Mouse (Mus musculus) urinary bladder, postnatal 10 days (tissue): ENCODE measurements around the gene Got2.
"Not testable (repeated sequence)": the region's sequence is repeated elsewhere in the genome, so short reads cannot be mapped to it uniquely, and the experiment has no call there.

Experiments
- DNase-seq: peaks from one replicate; pipeline ENCODE4 v3.0.0; 2022; ENCODE audit warnings: low spot score

Gene Got2

GRCm38 (mm10) chr8:95871690-95872089, 16.7 kb downstream of the Got2 start:
- DNase-seq: no peak

- DNase-seq: not testable (repeated sequence)
These were observed 23.5 kb downstream of the Got2 start for GRCm38 (mm10) chr8:95864851-95865250.

GRCm38 (mm10) chr8:95863761-95864440, 24.4 kb downstream of the Got2 start:
- DNase-seq: not testable (repeated sequence)

- DNase-seq: no peak
These were observed 34.2 kb downstream of the Got2 start for GRCm38 (mm10) chr8:95854174-95854573.

- no peak for DNase-seq
These were observed 35.1 kb downstream of the Got2 start, which contains the start of gene Slc38a7 for GRCm38 (mm10) chr8:95853102-95853843. Gene Slc38a7, minus strand, starts transcription at chr8:95853539.

- DNase-seq: no peak
These were observed 36.1 kb downstream of the Got2 start for GRCm38 (mm10) chr8:95852290-95852689.

GRCm38 (mm10) chr8:95850326-95850725, 38.0 kb downstream of the Got2 start:
- DNase-seq: no peak

GRCm38 (mm10) chr8:95848734-95849464, 39.4 kb downstream of the Got2 start:
- DNase-seq: no peak

GRCm38 (mm10) chr8:95848061-95848551, 40.2 kb downstream of the Got2 start:
- no peak for DNase-seq

- DNase-seq: no peak
These were observed 43.3 kb downstream of the Got2 start for GRCm38 (mm10) chr8:95845026-95845425.

GRCm38 (mm10) chr8:95843968-95844367, 44.4 kb downstream of the Got2 start:
- DNase-seq: no peak

GRCm38 (mm10) chr8:95841436-95841835, 46.9 kb downstream of the Got2 start:
- DNase-seq: no peak

- no peak for DNase-seq
These were observed 49.1 kb downstream of the Got2 start for GRCm38 (mm10) chr8:95839289-95839688.

- no peak for DNase-seq
These were observed 51.1 kb downstream of the Got2 start for GRCm38 (mm10) chr8:95837266-95837665.

- DNase-seq: no peak
These were observed 52.5 kb downstream of the Got2 start for GRCm38 (mm10) chr8:95835891-95836290.

GRCm38 (mm10) chr8:95833435-95833984, 54.8 kb downstream of the Got2 start:
- no peak for DNase-seq

- DNase-seq: peak; percentile 52
These were observed 55.5 kb downstream of the Got2 start for GRCm38 (mm10) chr8:95832603-95833434.

GRCm38 (mm10) chr8:95830144-95830543, 58.2 kb downstream of the Got2 start:
- DNase-seq: no peak

- DNase-seq: not testable (repeated sequence)
These were observed 63.2 kb downstream of the Got2 start, which contains the start of gene Sap18b for GRCm38 (mm10) chr8:95825162-95825561. Gene Sap18b, plus strand, starts transcription at chr8:95825346.

- DNase-seq: no peak
These were observed 65.6 kb downstream of the Got2 start for GRCm38 (mm10) chr8:95822699-95823098.

GRCm38 (mm10) chr8:95822096-95822495, 66.3 kb downstream of the Got2 start:
- no peak for DNase-seq
